Mouse (Mus musculus): ENCODE measurements around the gene Fam234b. TPM values are rescaled to one million over a fixed set of nuclear protein-coding genes. Genes with fewer than 3 reads are reported as not detected.

The Fam234b gene
- polyA plus RNA-seq, 1 experiment from 2014 or later: 18.7 TPM

Other genes starting within 250 kb of the Fam234b start
- 2.4 and 3.1 TPM in 2 replicates for gene Apold1, start 216.3 kb upstream of the Fam234b start, polyA plus RNA-seq (2016; fragmentation: Nextera tagmentation; extraction: Ambion mirVana)
- gene Ddx47, start 186.4 kb upstream of the Fam234b start, polyA plus RNA-seq (2016; fragmentation: Nextera tagmentation; extraction: Ambion mirVana): 129 and 134 TPM in 2 replicates
- gene Gprc5a, start 132.3 kb upstream of the Fam234b start, polyA plus RNA-seq (2016; fragmentation: Nextera tagmentation; extraction: Ambion mirVana): 1.4 and 1.9 TPM in 2 replicates
- not detected in 2 replicates for gene Gprc5d, start 79.7 kb upstream of the Fam234b start, polyA plus RNA-seq (2016; fragmentation: Nextera tagmentation; extraction: Ambion mirVana)
- 3.8 and 4.3 TPM in 2 replicates for gene Hebp1, start within 50 bp of the Fam234b start, polyA plus RNA-seq (2016; fragmentation: Nextera tagmentation; extraction: Ambion mirVana)
- 0.80 and 1.5 TPM in 2 replicates for gene Gsg1, start 56.4 kb downstream of the Fam234b start, polyA plus RNA-seq (2016; fragmentation: Nextera tagmentation; extraction: Ambion mirVana)
- gene Pbp2, start 112.4 kb downstream of the Fam234b start, polyA plus RNA-seq (2016; fragmentation: Nextera tagmentation; extraction: Ambion mirVana): 0.11 and 0.19 TPM in 2 replicates
- 5.0 and 9.0 TPM in 2 replicates for gene Emp1, start 164.6 kb downstream of the Fam234b start, polyA plus RNA-seq (2016; fragmentation: Nextera tagmentation; extraction: Ambion mirVana)